Mouse (Mus musculus) kidney, postnatal 25 days (tissue): Measurements from ENCODE around the gene Ccnb3.
"Not testable (repeated sequence)": the region's sequence is repeated elsewhere in the genome, so short reads cannot be mapped to it uniquely, and the experiment has no call there.

Experiments used
- DNase-seq, 2 experiments: peaks; one replicate each; pipeline ENCODE4 v3.0.0; 2021; ENCODE audit warnings: mixed read lengths in 2 of 2

Gene Ccnb3

DNA sequence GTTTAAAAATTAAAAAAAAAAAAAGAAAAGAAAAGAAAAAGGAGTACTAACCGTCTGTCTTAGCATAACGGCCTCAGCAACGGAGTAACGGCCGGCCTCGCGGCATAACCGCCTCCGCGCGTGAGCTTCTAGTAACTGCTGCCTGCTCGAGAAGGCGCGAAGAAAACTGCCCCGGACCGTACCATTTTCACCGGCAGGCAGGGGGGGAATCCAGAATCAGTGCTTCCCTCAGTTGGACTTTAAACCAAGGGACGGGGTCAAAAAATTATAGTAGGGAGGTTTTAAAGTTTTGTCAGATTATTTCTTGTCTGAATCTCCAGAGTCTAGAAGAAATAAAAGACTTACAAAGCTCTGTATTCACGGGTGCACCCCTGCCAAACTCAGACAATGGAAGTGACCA lies at the start of gene Ccnb3:
Gene Ccnb3, minus strand, starts transcription at position 101 of the 400 bp plus-strand sequence.
- DNase-seq = no peak

DNA sequence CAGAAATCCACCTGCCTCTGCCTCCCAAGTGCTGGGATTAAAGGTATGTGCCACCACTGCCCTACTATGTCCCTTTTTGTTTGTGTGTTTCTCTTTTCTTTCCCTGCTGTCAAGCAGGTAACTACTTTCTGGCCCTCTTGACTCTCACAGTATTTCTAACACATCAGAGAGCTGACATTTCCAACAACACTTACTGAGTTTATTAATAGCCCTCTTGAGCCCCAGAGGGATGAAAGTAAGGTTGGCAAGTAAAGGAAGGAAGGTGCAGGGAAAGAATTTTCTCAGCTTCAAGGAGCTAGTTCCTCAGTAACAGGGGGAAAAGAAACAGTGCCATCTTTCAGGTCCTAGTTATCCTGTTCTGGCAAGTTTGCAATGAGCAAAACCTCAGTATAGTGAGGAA lies 48.9 kb upstream of the Ccnb3 start:
- no peak for DNase-seq

GRCm38 (mm10) chrX:7085878-7086277 lies 44.5 kb upstream of the Ccnb3 start:
- DNase-seq = no peak

DNA sequence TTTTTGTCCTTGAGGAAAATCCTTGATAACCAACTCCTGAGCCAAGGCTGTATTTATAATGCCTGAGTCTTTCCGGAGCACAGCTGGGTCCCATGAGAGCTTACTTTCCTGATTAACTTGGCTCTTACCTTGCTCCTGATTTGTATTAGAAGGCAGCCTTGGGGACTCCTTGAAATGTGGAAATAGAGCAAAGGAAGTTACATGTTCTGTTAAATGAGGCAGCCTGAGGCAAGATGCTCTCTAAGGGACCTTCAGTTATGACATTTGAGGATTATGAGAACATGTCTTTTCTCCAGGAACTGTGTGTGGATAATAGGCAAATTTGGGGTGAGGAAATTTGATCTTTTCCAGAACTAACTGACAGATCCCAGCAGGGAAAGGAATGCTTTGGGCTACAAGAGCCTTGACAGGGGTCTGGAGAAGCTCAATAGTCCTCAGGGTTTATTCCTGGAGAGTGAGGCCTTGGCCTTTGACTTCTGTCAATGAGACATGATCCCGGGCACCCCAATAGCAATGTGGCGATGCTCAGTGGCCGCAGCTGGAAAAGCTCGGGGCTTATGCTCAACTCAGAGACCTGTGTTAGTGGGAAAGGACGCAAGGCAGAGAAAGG lies 38.5 kb upstream of the Ccnb3 start:
- no peak for DNase-seq

DNA sequence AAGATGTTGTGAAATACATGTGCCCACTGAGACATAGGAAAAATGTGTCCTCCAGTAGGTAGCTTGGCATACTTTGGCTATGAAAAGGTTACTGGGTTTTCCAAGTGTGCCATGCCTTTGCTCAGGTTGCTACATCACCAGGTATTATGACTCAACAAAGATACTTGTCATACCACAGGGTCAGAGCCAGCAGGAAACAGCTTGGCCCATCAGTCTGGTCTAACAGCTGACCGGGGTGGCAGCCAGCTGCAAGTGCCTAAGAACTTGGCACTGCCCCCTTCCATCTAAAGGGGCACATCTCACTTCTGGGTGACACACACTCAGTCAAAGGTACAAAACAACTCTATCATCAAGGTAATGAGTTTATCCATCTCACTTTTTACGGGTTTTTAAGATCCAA lies 26.6 kb upstream of the Ccnb3 start:
- no peak for DNase-seq

GRCm38 (mm10) chrX:7067219-7067618 lies 25.8 kb upstream of the Ccnb3 start, which contains the start of gene Akap4:
TSS of gene Akap4 (plus strand) at chrX:7067519.
- DNase-seq = no peak

DNA sequence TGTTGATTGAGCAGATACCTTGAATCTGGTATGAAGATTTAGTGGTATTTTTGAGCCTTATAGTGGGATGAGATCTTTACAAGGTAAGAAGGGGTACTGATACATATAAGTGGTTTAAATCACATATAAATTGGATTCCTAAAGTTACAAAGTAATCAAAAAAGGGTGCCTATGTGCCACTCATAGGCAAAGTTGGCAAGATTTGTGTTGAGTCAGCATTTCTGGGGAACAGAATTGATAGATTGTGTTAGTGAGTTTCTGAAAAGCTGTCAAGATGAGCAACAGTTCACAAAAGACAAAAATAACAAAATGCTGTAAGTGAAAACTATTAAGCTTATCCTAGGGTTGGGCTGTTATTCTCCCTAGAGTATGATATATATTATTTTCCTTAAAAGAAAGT lies 22.7 kb upstream of the Ccnb3 start:
- no peak for DNase-seq

- DNase-seq = no peak
Observed at GRCm38 (mm10) chrX:7057634-7058033, 16.2 kb upstream of the Ccnb3 start.

- DNase-seq = no peak
Observed at GRCm38 (mm10) chrX:7057056-7057455, 15.6 kb upstream of the Ccnb3 start.

GRCm38 (mm10) chrX:6983916-6984315 lies 57.5 kb downstream of the Ccnb3 start:
- not testable (repeated sequence) for DNase-seq

GRCm38 (mm10) chrX:6971956-6972355 lies 69.5 kb downstream of the Ccnb3 start:
- no peak for DNase-seq

- DNase-seq = no peak
Observed at GRCm38 (mm10) chrX:6968598-6968997, 72.8 kb downstream of the Ccnb3 start.
